Mouse (Mus musculus) thymus, postnatal 0 days (tissue): ENCODE data around the gene Galnt5. TPM values are rescaled to one million over a fixed set of nuclear protein-coding genes. Genes with fewer than 3 reads are reported as not detected.

Experiments
- polyA plus RNA-seq: library from polyadenylated mRNA; unstranded; fragments of >200 nt; fragmentation: Nextera tagmentation; extraction: Ambion mirVana; gene quantifications from 2 replicates; pipeline ENCODE4 v1.2.1, GENCODE M21; 2015

Gene Galnt5
- polyA plus RNA-seq, 1 experiment from 2014 or later, result 0.34 TPM

Other genes with a start within 250 kb of the Galnt5 start
- 0.10 and 0.12 TPM in 2 replicates for gene Ermn, start 55.0 kb downstream of the Galnt5 start, polyA plus RNA-seq
- 117 and 125 TPM in 2 replicates for gene Cytip, start 197.6 kb downstream of the Galnt5 start, polyA plus RNA-seq